Mouse (Mus musculus) forebrain, postnatal 0 days (tissue): ENCODE results near the gene Snx1. TPM values are rescaled to one million over a fixed set of nuclear protein-coding genes. Genes with fewer than 3 reads are reported as not detected.

Source experiments
- ATAC-seq: fragments of 200-750 bp; cut with Nextera tagmentation; 2 replicates; pipeline ENCODE4 v1.8.0; 2017; ENCODE audit warnings: mild to moderate bottlenecking, moderate library complexity
- DNase-seq: peaks from one replicate; pipeline ENCODE4 v3.0.0-alpha.2; 2015
- H3K27ac ChIP-seq: fragments of 300-500 bp; sonication (generic); 2 replicates; pipeline ENCODE4 v1.5.1; 2014; ENCODE audit warnings: low read depth, mild to moderate bottlenecking, antibody characterized with exemption, low read length, moderate library complexity, mixed read lengths
- H3K27me3 ChIP-seq: fragments of 300-500 bp; sonication (generic); 2 replicates; pipeline ENCODE4 v1.6.1; 2014; ENCODE audit warnings: mild to moderate bottlenecking, low read length, mixed read lengths; ENCODE audit not compliant: insufficient read depth
- H3K36me3 ChIP-seq: fragments of 300-500 bp; sonication (generic); 2 replicates; pipeline ENCODE4 v1.6.1; 2014; ENCODE audit warnings: mild to moderate bottlenecking, moderate library complexity; ENCODE audit not compliant: insufficient read depth
- H3K4me1 ChIP-seq: fragments of 300-500 bp; sonication (generic); 2 replicates; pipeline ENCODE4 v1.6.1; 2014; ENCODE audit warnings: antibody characterized with exemption; ENCODE audit not compliant: insufficient read depth
- H3K4me2 ChIP-seq: fragments of 300-500 bp; sonication (generic); 2 replicates; pipeline ENCODE4 v1.6.1; 2014; ENCODE audit warnings: low read depth, mild to moderate bottlenecking, moderate library complexity
- H3K4me3 ChIP-seq: fragments of 300-500 bp; sonication (generic); 2 replicates; pipeline ENCODE4 v1.5.1; 2014; ENCODE audit warnings: low read depth, low read length, mixed read lengths
- H3K9ac ChIP-seq: fragments of 300-500 bp; sonication (generic); 2 replicates; pipeline ENCODE4 v1.6.1; 2014; ENCODE audit warnings: mild to moderate bottlenecking
- H3K9me3 ChIP-seq: fragments of 300-500 bp; sonication (generic); 2 replicates; pipeline ENCODE4 v1.6.1; 2016; ENCODE audit warnings: low read length
- CTCF ChIP-seq: sonication (generic); IDR thresholded peaks from 2 replicates; pipeline ENCODE4 v1.5.1; 2016; ENCODE audit warnings: antibody characterized with exemption, control low read depth, low read depth
- WGBS: fragments of 180-500 bp; shearing (Covaris S2); extraction: QIAGEN DNeasy Blood & Tissue Kit; methylation state at CpG from one replicate; pipeline ENCODE4 v1.1.7; 2014; 5-methylcytosine and 5-hydroxymethylcytosine counted together
- polyA plus RNA-seq: library from polyadenylated mRNA; unstranded; fragments of >200 nt; fragmentation: Nextera tagmentation; extraction: Ambion mirVana; gene quantifications from 2 replicates; pipeline ENCODE4 v1.2.1, GENCODE M21; 2015
- total RNA-seq: library from RNA; depleted of rRNA; stranded (reverse); fragments of >200 nt; gene quantifications from 2 replicates; pipeline ENCODE4 v1.2.3, GENCODE M21; 2014

Snx1 gene
- total and polyA plus RNA-seq, 2 experiments from 2014 or later = 51.5 to 59.8 TPM

- Histone ChIP-seq H3K4me3 (no peak overlapping the region), H3K9me3 (no peaks in the 10 kb centered on the region), H3K27me3 (no peaks in the 10 kb centered on the region), H3K4me1 (no peaks in the 10 kb centered on the region), H3K27ac (no peak overlapping the region), H3K4me2 (no peak overlapping the region), H3K36me3 (peaks cover 36% of the 10 kb centered on the region), H3K9ac (no peak overlapping the region)
- 98% methylated on average over 1 of the region's 1 CpGs for WGBS
- TF ChIP-seq CTCF = no peak
- no peak for DNase-seq
- no peak for ATAC-seq
Observed at GRCm38 (mm10) chr9:66109574-66109973, 16.8 kb downstream of the Snx1 start.

- 88% methylated on average over 8 of the region's 8 CpGs for WGBS
- no peak for TF ChIP-seq CTCF
- ATAC-seq = no peak
- no peak overlapping the region for H3K9ac ChIP-seq
- no peaks in the 10 kb centered on the region for H3K9me3 ChIP-seq
- DNase-seq = no peak
- no peaks in the 10 kb centered on the region for H3K4me1 ChIP-seq
- no peak overlapping the region for H3K27ac ChIP-seq
- H3K4me2 ChIP-seq = no peak overlapping the region
- peaks cover 58% of the 10 kb centered on the region for H3K36me3 ChIP-seq
- H3K4me3 ChIP-seq = no peak overlapping the region
- no peaks in the 10 kb centered on the region for H3K27me3 ChIP-seq
Observed at GRCm38 (mm10) chr9:66105168-66105567, 21.2 kb downstream of the Snx1 start.

- Histone ChIP-seq H3K27ac (no peak overlapping the region), H3K9ac (no peak overlapping the region), H3K27me3 (no peaks in the 10 kb centered on the region), H3K9me3 (no peaks in the 10 kb centered on the region), H3K4me2 (no peak overlapping the region), H3K36me3 (peaks cover 62% of the 10 kb centered on the region), H3K4me3 (no peak overlapping the region), H3K4me1 (no peaks in the 10 kb centered on the region)
- no peak for DNase-seq
- 98% methylated on average over 4 of the region's 4 CpGs for WGBS
- no peak for TF ChIP-seq CTCF
- ATAC-seq = no peak
Observed at GRCm38 (mm10) chr9:66104601-66105000, 21.8 kb downstream of the Snx1 start.

DNA sequence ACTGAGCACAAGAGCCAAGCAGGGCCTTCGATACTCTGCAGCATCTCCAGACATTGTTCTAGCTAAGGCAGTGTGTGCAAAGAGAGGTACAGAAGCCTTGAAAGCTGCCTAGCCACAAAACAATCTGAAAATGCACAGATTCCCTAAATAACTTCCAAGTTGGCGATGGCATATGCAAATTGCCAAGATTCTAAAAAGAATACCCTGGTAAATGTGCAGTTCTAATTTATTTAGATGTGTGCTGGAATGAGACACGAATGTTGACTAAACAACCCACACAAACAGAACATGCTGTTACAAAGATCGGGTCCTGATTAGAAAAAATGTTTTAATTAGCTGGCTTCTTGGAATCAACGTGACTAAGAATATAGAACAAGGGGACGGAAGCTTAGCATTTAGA, 23.7 kb downstream of the Snx1 start:
- WGBS = 58% methylated on average over 6 of the region's 6 CpGs
- no peak for ATAC-seq
- Histone ChIP-seq H3K27ac (no peak overlapping the region), H3K9me3 (no peaks in the 10 kb centered on the region), H3K27me3 (no peaks in the 10 kb centered on the region), H3K4me2 (no peak overlapping the region), H3K4me3 (no peak overlapping the region), H3K9ac (no peak overlapping the region), H3K36me3 (peaks cover 70% of the 10 kb centered on the region), H3K4me1 (no peaks in the 10 kb centered on the region)
- TF ChIP-seq CTCF = no peak
- no peak for DNase-seq

DNA sequence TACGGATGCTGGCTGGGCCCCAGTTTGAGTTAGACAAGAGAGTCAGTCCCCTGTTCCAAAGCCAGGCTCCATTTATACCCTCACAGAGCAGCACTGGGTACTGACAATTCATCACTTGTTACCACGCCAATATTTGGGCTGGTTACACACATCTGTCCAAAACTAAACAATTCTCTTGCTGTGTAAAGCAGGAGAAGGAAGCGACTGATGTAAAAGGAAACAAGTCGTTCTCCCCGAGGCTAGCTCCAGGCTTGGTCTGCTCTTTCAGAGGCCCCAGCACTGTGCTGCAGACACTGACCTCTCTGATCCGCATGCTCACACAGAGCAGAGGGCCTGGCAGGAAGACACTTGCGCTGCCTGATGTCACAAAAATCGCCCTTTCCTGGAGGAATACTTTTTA, 24.8 kb downstream of the Snx1 start:
- Histone ChIP-seq H3K4me1 (no peaks in the 10 kb centered on the region), H3K9me3 (no peaks in the 10 kb centered on the region), H3K27me3 (no peaks in the 10 kb centered on the region), H3K4me2 (no peak overlapping the region), H3K36me3 (peaks cover 72% of the 10 kb centered on the region), H3K9ac (no peak overlapping the region), H3K27ac (no peak overlapping the region), H3K4me3 (no peak overlapping the region)
- TF ChIP-seq CTCF = no peak
- ATAC-seq = peak; percentile 50; the same call in 1 of the 2 replicates
- no peak for DNase-seq
- 76% methylated on average over 8 of the region's 8 CpGs for whole genome bisulfite sequencing

DNA sequence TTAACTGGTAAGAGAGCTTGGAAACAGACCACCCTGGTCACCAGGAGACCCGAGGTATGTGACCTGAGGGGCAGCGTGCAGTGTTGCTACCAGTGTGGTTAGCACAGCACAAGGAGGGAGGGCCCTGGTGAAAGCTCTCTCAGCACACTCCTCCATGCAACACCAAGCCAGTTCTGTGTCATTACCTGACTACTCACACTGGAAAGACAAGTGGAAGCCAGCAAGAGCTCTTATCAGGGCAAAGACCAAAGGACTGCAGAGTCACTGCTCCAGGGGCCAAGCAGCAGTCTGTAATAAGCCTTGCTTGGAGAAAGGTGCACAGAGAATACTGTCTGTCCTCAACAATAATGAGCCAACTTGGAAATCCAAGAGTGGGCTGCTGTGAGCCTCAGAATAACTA, 33.7 kb downstream of the Snx1 start:
- WGBS = 82% methylated on average over 2 of the region's 2 CpGs
- TF ChIP-seq CTCF = no peak
- Histone ChIP-seq H3K9ac (no peak overlapping the region), H3K4me2 (no peak overlapping the region), H3K4me3 (no peak overlapping the region), H3K27me3 (no peaks in the 10 kb centered on the region), H3K27ac (no peak overlapping the region), H3K36me3 (peaks cover 89% of the 10 kb centered on the region), H3K4me1 (no peaks in the 10 kb centered on the region), H3K9me3 (no peaks in the 10 kb centered on the region)
- no peak for ATAC-seq
- no peak for DNase-seq

DNA sequence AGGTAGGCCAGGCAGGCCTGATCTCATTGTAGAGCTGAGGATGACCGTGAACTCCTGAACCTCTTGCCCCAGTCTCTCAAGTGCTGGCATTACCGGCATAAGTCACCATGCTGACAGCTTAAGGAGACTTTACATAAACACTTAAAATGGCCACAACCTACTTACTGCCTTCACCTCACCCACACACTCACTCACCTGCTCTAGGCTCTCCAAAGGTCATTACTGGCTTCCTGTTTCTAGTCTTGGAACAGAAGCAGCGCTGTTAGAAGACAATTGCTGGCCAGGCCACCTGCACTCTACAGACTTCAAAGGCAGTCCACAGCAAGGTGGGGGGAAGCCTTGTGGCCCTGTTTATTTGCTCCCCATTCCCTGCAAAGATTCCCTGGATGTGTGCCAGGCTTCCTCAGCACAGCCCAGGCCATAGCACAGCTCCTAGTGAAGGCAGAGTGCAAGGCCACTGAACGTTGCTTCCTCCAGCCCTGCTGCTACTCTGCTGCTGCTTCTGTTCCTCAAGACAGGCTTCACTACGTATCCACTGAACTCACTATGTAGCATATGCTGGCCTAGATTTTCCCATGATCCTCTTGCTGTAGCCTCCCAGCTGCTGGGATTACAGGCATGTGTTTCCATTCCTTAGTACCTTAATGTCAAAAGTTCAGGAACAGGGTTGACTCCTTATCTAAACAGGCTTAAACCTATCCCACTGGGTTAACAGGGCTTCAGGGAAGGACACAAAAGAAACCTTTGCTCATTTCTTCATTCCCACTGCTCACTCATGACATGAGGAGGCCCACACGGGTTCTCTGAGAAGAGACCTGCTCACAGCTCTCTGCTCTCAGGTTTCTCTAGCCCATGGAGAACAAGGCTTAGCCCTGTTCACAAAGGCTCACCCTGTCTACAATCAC, 34.8 kb downstream of the Snx1 start:
- Histone ChIP-seq H3K9me3 (no peaks in the 10 kb centered on the region), H3K27ac (0 out of 2 replicates have a peak overlapping the region, but pooled peaks have one; percentile 4), H3K27me3 (no peaks in the 10 kb centered on the region), H3K4me2 (no peak overlapping the region), H3K9ac (no peak overlapping the region), H3K36me3 (peaks cover 88% of the 10 kb centered on the region), H3K4me1 (no peaks in the 10 kb centered on the region), H3K4me3 (no peak overlapping the region)
- DNase-seq (no peak), ATAC-seq (no peak)
- WGBS = 78% methylated on average over 6 of the region's 6 CpGs
- TF ChIP-seq CTCF = no peak
